Mouse (Mus musculus) gastrocnemius, postnatal 10 days (tissue): ENCODE results near the gene Tns3. TPM values are rescaled to one million over a fixed set of nuclear protein-coding genes. Genes with fewer than 3 reads are reported as not detected.

ENCODE experiments used
- DNase-seq: peaks from one replicate; pipeline ENCODE4 v3.0.0; 2021; ENCODE audit warnings: mixed read lengths
- total RNA-seq, 2 experiments: library from RNA; stranded (reverse); gene quantifications; 2 replicates each; pipeline ENCODE4 v1.2.3; 2021

Tns3 gene
- total RNA-seq, 2 experiments from 2014 or later = 16.7 to 21.3 TPM

DNA sequence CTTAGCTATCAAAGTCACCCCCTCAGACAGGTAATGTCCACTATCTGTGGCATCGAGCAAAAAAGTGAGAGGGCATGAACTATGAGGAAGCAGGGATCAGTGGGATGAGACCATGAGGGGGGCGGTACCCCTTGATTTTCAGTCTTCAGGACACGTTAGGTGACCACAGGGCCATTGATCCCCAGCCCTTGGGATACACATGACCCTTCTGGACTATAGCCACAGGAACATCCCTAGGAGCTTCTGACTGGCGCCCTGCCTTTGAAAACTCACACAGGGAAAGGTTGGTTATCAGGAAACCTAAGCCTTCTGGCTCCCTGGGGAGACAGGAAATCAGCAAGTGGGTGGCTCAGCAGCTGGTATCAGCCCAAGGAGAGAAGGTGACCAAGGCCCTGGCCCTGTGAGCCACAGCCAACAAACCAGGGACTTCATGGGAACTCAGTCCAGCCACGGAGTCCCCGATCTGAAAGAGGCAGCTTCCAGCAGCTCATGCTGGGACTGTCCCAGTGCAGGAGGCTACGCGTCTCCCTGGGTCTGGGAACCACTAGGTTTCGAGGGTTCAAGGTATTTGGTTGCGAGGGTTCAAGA is 12.8 kb downstream of the Tns3 start:
- DNase-seq = no peak

DNA sequence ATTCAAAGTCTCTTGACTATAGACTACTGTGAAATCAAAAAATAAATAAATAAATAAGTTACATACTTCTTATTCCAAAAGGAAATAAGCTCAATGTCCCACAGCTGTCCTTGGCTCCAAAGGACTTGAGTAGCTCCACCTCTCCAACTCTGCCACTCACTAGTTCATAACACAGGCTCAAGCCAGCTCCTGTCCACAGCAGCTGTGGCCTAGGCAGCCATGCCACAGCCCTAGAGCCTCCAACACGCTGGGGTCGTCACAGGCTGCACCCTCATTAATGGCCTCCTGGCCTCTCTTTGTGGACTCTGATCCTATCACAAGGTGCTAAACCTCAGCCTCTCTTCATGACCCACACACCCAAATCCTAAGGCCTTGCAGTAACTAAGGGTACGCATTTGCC is 18.7 kb downstream of the Tns3 start:
- DNase-seq = no peak

DNA sequence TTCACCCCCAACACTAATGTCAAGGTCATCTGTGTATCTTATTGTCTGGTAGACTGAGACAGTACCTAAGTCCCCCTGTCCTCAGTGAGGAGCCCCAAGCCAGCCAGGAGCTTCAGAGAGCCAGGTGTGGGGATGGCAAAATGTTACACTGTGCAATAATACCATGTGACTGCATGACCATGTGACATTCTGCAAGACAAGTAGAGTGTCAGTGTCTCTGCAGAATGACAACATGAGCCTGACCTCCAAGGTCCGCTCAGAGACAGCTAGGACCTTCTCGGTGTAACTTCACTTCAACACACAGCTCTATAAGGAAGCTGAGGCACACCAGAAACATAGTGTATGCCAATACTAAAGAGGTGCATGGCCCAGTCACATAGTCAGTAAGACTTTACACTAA is 20.1 kb downstream of the Tns3 start:
- no peak for DNase-seq

DNA sequence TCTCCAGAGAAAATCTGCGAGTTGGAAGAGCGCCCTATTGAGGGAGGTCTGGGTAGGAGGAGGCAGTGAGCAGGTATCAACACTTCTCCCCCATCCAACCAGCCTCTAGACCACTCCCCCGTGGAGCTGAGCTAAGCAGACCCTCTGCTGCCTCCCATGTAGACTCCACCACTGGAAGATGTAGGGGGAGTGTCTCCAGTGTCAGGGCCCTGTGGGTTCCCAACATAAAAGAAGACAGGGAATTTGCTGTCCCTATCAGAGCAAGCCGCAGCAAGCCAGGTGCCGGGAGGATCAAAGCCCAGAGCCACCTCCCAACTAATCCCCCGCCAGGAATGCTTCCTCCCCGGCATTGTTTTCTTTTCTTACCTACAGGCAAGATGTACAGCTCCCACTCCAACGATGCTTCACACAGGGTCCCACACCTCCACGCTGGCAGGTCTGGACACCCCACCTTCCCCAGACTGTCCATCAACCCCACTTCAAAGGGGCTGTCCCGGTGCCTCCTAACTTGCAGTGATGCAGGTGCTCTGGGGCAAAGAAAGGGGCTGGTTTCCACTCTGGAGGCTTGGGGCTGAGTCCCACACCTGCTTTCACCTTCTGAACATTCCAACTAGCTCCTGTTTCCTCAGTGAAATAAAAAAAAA is 22.6 kb downstream of the Tns3 start:
- no peak for DNase-seq

DNA sequence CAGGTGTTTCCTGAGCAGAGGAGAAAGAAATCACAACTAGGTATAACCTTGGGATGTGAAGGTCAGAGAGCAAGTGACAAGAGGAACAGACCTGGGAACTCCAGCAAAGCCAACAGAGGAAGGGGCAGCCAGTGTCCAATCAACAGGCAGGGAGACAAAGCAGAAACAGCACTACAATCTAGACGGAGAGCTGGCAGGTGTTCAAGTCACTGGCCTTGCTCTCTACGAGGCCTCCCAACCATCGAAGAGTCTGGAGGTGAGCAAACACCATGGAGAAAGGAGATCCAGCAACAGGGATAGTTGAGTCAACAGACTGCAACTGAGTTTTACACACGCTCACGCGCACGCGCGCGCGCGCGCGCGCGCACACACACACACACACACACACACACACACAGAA is 24.6 kb downstream of the Tns3 start:
- no peak for DNase-seq

DNA sequence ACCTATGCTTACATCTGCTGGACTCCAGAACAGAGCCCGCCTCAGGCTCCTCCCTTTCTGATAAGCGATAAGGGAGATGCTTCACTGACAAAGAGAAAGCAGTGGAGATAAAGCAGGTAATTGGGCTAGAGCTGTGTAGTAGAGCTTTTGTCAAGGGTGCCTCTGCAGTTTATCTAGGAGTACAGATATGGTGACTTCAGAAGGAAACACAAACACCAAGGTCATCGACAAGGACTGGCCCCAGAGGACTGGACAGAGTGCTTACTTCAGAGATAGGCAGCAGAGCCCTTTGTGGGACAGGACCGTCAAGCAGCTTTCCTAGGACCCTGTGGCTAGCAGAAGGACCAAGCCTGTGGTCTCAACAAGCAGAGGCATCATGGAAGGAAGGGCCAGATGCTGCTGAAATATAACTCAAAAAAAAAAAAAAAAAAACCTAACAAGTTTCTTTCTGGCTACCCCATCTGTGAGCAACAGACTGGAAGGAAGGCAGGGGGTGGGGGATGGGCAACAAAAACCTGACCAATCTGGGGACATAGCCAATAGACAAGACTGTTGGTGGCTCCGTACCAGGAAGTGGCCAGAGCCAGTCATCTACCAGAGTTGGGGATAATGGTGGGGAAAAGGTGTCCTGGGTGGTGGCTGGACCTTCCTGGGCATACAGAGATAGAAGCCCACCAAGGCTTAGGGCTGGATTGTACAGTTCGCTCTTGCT is 25.2 kb downstream of the Tns3 start:
- no peak for DNase-seq

DNA sequence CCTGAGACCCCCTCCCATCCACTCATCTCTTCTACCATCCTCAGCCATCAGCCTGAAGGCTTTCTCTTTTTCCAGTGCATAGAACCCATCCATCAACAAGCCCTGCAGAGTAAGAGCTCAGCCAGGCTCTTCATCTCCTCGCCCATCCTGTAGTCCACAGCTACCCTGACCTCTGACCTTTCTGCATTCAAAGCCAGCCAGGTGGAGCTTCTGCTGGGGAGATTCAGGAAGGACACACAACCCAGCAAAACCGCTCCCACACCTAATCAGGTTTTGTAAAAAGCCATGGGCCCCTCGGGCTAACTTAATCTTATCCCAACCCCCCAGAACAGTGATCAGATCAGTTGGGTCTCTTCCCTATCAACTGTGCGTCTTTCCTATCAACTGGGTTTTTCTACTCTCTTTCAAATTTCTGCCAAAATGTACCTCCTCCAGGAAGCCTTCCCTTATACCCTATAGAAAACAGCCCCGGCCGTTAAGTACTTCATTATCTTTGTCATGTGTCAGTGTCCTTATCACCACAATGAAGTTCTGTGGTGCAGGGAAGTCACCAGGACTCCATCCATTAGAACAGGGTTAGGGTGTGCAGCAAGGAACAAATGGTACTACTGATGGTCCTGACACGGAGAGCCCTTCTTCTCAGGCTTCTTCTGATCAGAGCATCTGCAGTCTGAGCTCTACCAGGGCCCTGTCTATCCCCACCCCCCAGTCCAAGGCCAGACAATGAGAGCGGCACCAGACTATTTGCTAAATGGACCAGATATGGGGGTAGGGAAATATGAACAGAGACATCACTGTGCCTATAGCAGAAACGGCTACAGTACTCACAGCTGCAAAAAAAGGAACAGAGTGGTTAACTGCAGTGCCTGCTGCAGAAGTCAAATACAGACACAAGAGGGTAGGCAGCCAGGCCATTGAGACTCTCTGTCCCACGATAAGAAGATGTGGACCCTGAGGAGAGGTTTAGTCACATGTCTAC is 26.6 kb downstream of the Tns3 start:
- DNase-seq = no peak

DNA sequence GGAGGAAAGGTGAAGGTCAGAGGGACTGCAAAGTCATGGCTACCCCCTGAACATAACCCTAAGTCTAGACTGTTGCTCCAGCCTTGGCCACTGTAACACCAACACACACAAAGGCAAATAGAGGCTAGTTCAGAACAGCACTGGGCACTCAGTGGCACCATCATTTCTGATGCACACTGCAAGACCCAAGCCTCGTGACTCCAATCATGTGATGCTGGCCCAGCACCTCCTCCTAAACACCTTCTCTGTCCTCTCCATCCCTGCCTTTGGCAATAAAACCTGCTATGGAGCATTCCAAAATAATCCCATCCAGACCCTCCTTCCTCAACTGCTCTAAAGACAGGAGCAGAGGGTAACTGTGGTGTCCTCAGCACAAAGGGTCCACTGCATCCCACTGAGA is 27.7 kb downstream of the Tns3 start:
- DNase-seq = no peak

DNA sequence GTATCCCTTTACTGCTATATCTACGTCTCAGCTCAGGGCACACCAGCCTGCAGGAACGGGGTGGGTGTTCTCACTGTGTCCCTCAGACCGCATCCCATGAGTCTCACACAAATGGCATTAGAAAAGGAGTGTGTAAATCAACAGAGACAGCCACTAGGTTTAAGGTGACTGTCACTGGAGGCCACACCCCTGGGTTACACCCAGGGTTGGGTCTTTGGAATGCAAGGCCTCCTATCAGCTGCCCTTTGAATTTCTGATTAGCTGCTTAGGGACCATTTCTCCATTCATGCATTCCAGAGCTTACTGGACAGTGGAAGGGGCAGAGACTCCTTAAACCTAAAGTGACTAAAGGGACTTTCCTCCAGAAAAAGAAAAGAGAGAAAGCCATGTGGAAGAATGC is 28.6 kb downstream of the Tns3 start:
- DNase-seq = no peak

DNA sequence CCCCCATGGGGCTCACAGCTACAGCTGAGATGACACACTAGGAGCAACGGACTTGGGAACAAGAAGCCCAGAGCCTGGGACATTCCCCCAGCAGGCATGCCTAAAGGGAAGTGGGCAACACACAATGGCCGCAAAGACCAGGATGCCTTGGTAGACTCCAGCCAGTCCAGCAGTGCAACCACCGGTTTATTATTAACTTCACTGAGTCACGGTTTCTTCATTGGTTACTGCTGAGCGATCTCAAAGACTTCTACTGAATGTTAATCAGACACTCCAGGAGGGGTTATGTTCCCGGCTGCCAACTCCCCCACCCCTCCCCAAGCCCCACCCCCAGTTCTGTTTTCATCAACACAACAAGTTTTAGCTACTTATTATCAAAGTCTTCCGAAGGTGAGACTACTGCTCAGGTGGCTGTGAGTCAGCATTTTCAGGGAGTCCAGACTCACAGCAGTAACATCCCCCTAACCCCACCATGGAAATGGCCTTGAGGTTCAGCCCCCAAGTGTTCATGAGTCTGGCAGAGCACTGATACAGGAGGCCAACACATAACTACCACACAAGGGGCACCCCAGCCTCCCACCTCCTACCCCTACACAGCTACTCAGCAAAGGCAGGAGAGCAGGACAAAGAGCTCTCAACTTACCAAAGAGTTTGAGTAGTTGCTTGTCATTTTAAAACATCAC is 29.5 kb downstream of the Tns3 start:
- no peak for DNase-seq

DNA sequence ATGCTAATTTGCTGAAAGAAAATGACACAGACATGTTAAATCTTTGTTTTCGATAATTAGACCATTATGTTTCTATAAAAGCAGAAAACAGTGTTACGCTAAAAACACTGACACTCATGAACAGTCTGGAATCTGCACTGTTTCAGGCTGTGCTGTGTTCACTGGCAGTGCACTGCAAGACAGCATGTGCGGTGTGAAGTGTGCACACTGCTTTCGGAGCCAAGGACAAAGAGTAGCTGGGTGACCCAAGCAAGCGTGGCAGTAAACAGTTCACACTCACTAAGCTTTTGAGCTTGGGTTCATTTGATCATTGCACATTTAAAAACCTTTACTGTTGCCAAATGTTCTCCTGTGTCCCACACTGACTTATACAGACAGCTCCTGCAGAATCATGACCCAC is 32.2 kb downstream of the Tns3 start:
- DNase-seq = no peak

DNA sequence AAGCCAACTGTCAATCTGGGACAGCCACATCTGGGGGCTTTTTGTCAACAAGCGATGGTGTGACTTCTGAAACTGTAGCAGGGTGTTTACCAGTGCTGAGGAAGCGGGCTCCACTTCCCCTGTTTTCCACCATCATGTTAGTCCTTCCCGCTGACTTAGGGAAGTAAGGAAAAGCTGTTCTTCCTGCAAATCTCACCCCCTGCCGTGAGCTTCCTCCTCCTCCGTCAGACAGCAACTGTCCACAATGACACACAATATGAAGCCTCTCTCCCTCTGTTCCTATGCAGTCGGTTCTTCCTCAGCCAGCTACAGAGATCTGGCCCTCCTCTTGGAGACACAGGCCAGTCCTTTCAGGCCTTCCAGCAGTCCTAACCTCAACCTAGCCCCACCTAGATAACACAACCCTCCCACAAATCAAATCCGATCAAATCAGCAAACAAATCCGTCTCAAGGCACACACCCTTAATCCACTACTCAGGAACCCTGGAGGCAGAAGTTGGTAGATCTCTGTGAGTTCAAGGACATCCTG is 34.4 kb downstream of the Tns3 start:
- no peak for DNase-seq

DNA sequence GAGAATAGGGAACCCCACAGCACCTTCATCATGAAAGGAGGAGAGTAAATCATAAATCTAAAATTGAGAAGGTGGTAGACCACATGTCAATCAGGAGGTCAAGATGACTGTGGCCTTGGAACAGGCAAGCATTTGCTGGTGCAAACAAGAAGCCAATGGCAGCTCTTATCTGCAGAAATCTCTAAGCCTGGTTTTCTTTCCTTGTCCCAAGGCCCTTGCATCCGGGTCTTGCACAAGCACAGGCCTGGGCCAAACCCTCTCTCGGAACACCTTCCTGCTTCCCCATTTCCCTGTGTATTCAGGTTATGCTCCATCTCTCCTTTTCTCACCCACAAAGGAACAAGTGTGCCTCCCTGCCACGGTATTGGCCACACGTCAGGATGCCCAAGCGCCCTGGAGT is 35.0 kb downstream of the Tns3 start:
- no peak for DNase-seq

DNA sequence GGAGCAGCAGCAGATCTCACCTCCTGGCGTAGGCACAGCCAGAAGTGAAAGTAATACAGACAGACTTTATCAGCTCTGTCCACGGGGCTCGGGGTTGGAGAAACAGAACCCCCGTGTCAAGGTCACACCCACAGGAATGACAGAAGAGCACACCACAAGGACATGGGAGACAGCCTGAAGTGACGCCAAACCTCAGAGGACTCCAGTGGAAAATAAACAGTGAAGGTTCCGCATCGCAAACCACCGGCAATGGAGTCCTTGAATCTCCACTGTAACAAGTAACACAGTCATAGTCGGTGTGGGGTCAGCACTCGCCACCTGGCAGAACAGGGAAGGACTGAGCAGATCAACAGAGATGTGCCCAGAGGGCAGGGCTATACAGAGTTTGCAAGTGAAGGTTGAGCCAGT is 35.5 kb downstream of the Tns3 start:
- DNase-seq = no peak

DNA sequence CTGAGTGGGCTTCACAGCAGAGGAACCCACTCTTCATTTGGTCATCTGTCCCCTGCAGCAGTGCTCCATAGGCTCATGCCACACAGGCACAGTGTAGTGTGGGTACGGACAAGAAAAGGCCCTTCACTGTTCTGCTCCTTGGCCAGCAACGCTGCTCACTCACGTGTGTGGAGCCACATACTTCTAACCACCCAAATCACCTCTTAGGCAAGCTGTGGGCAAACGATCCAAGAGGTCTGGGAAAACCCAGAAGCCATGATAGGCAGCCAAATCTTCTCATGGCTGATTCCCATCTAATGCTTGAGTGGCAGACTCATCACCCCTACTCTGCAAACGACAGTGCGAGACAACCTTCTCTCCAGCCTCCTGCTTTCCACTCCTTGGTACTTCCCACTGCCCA is 37.2 kb downstream of the Tns3 start:
- no peak for DNase-seq

DNA sequence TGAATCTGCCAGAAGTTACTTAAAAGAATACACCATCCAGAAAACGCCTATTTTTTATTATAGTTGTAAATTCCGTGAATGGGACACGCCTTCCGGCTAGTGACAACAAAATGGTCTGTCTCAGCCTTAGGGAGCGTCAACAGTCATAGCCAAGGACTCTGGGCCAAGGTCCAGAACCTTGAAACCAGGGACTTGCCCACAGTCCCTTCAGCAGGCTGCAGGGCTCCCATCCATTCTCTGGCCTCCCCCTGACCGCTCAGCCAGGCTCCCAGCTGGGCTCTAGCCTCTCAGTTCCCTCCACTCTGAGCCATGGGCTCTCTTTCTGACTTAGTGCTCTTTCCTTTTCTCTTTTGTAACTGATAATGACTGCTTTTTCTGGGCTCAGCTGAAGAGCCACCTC is 37.6 kb downstream of the Tns3 start:
- no peak for DNase-seq

DNA sequence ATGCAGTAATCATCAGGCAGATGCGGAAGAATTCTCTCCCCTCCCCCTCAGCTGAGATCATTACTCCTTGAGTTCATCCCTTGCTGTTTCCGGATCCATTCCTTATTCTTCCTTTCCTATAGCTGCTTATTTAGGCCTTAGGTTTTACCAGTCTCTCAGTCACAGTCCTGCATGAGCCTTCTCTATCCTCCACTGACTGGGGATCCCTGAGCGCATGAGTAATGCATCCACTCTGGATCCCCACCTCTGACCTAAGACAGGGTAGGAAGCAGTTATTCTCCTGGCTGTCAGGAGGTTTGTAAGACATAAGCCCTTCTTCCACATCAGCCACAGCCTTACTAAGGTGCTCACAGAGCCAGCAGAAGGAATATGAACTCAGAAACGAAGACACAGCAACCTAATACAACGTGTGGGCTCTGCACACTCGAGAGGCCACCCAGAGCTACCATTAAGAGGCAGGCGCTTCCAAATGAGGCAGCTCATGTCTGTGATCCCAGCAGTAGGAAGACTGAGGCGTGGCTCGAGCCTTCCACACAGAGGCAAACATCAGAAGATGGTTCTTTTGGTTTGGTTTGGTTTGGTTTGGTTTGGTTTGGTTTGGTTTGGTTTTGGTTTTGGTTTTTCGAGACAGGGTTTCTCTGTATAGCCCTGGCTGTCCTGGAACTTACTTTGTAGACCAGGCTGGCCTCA is 38.3 kb downstream of the Tns3 start:
- DNase-seq = no peak

DNA sequence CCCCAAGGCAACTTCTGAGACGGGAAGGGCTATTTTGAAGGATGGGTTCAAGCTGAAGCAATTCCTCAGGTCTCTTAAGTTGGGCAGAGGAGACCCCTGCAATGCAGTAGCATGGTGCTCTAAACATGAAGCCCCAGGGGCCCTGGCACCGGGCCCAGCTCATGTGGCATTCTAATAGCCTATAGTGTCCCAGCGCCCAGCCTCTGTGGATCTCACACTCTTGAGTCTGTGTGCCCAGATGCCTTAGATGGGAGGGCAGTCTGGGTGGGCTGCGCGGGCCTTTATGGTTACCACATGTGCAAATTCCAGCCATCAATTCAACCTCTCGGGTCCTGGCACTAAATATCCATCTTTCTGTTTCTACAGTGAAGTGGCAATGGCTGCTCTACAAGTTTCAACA is 38.9 kb downstream of the Tns3 start:
- DNase-seq = no peak

DNA sequence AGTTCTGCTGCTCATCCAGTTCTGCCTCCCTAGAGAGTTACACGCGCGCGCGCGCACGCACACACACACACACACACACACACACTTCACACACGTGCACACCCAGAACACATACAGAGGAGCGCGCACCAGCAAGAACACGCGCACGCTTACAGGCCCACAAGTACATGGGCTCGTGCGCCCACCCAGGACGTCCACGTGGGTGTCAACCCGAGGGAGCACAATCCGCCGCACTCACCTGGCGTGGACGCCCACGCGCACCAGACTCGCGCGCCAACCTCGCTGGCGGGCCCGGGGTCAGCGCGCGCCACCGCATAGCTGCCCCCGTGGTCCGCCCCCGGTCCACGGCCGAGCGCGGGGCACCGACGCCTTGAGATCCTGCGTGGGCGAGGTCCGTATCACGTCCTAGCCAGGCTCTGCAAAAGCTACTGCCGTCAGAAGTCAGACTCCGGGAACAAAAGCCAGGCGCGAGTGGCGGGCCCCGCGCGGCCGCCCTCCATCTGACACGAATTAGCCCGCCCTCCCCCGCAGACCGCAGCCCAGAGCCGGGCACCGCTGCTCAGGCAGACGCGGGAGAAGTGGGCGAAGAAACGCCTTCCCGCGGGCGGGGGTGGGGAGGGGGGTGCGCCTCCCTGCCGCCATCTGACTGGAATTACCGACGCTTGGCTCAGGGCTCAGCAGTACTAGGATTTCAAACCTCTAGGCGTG is 40.0 kb downstream of the Tns3 start:
- peak; percentile 41 for DNase-seq

DNA sequence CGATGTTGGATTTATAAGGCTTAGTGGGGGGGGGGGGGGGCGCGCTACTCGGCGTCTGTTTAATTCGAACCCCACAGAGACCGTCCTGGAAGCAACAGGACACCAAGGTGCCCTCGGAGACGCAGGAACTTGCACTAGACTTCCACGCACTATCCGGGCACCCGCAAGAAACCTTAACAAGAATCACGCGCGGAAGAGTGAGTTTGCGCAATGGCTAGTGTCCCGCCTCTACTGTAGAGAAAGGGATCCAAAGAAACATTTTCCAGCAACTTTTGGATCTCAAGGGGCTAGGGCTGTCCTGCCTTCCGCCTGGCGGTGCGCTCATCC is 40.5 kb downstream of the Tns3 start:
- no peak for DNase-seq

DNA sequence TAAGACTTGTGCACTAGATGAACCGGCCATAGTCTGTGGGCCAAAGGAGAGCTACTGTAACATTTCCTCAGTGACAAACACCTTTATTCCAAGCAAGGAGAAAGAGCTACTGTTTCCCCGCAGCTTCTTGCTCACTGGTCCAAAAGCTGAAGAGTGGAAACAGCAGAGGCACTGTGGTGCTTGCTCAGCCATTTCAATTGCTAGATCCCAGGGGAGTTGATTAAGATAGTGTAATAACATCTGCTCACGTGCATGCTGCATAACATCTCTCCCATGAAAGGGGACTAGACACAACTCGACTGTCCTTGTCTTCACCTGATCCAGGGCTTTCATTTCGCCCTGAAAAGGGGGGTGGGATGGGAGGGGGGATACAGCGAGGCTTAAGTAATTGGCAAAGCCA is 41.7 kb downstream of the Tns3 start:
- no peak for DNase-seq
